Mouse (Mus musculus) megakaryocyte, embryonic 14.5 days (primary cell): Measurements from ENCODE around the gene Txn2.

ENCODE experiments used
- FLI1 ChIP-seq: IDR thresholded peaks from 2 replicates; pipeline ENCODE4 v1.6.1; 2012; ENCODE audit warnings: low read length, inconsistent platforms, mixed read lengths
- GATA1 ChIP-seq: IDR thresholded peaks from 3 replicates; pipeline ENCODE4 v1.6.1; 2012; ENCODE audit warnings: mixed read lengths, low read length, inconsistent platforms, borderline replicate concordance

DNA sequence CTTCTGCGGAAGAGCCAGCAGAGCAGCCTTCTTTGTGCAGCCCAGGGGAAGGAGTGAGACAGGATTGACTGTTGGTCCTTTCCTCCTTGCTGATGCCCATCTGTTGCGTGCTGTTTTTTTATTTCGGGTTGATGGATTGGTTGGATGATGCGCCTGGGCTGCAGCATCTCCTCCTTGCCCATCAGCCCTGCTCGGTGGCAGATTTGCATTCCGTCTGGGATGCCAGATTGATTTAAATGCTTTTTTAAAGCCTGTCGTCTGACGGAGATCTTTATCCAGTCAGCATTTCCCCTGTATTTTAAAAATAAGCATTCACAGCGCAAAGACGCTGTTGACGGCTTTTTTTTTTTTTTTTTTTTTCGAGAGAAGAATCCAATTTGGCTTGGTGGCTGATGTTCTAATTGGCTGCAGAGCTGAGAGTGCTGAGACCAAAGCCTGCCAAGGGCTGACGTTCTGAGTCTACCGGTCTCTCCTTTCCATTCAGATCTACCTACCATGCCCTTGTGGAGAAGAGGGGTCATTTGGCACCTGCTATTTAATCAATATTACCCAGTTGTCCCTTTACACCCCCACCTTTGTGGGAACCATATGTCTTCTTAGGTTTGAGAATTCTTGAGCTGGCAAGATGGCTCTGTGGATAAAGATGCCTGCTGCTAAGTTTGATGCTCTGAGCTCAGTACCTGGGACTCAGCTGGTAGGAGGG lies 7.0 kb upstream of the Txn2 start:
- no peak for TF ChIP-seq FLI1
- no peak for TF ChIP-seq GATA1
